Mouse (Mus musculus): ENCODE data around the gene Fam151a.
"Not testable (repeated sequence)": the region's sequence is repeated elsewhere in the genome, so short reads cannot be mapped to it uniquely, and the experiment has no call there.

The Fam151a gene

DNA sequence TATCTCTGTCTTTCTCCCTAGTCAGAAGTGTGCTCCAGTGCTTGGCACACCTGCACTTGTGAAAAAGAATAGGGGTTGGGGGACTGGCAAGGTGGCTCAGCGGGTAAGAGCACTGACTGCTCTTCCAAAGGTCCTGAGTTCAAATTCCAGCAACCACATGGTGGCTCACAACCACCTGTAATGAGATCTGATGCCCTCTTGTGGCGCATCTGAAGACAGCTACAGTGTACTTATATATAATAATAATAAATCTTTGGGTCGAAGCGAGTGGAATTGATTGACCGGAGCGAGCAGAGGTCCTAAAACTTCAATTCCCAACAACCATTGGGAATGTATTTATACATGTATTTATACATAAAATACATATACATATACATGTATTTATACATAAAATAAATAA lies 42.1 kb downstream of the Fam151a start:
- not testable (repeated sequence) for DNase-seq (ENCODE audit: low read depth in 2 of 2, low spot score in 2 of 2)

DNA sequence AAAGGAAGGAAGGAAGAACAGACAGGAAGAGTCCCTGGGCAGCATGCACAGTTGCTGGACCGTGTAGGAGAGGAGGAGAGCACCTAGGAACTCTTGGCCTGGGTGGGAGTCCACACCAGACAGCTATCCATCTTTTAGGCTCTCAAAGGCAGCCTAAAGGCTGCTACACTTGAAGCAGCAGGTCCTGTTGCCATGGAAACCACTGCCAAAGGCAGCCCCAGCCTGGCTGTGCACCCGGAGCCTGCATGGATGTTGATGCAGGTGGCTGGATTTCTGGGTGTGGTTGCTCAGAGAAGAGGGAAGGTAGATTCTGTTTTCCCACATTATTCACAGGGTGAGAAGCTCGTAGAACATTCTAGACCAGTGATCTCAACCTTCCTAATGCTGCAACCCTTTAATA lies 43.3 kb downstream of the Fam151a start:
- no peak for DNase-seq (ENCODE audit: low read depth in 2 of 2, low spot score in 2 of 2)

DNA sequence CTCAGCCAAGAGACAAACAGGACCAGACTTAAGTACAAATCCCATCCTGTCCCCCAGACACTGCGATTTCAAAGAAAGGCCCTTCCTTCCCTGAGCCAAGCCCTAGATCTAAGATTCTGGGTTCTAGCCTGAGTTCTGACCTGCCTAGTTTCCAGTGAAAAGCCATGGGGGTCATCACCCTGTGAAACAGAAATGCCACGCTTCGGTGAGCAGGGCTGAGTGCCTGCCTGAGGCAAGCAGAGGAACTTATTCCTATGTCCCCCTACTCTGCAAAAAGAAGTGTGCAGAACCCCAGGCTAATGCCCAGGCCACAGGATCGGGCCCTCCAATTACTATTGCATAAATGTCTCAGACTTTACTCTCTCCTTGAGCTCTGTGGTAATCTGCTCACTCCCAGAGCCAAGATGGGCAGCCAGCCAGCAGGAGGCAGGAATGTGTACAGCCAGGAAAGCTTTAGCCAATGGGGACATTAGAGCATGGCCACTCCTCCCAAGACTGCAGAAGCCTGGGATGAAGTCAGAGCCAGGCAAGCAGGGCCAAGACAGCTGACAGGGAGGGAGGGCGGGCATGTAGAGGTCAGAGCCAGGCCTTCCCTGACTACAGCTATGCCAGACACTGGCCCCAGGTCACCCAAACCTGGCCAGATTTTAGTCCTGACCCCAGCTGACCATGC lies 44.6 kb downstream of the Fam151a start:
- no peak for DNase-seq (ENCODE audit: low read depth in 2 of 2, low spot score in 2 of 2)

DNA sequence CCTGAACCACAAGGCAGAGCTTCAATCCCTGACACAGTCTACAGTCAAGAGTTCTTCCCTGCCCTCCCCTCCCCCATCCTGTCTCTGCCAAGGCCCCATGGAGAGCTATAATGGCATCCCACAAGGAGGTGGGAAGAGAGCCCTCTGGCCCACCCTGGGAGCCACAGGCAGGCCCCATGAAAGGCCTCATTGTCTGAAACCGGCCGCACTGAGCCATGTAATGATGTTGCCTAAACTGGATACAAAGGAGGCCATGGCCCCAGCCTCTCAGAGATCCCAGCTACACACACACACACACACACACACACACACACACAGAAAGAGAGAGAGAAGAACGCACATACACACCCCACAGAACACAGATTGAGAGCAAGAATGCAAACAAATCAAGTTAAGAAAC lies 46.4 kb downstream of the Fam151a start:
- DNase-seq (ENCODE audit: low read depth in 2 of 2, low spot score in 2 of 2): no peak

- no peak for DNase-seq (ENCODE audit: low read depth in 2 of 2, low spot score in 2 of 2)
Observed at GRCm38 (mm10) chr4:106783137-106783536, 49.4 kb downstream of the Fam151a start.

DNA sequence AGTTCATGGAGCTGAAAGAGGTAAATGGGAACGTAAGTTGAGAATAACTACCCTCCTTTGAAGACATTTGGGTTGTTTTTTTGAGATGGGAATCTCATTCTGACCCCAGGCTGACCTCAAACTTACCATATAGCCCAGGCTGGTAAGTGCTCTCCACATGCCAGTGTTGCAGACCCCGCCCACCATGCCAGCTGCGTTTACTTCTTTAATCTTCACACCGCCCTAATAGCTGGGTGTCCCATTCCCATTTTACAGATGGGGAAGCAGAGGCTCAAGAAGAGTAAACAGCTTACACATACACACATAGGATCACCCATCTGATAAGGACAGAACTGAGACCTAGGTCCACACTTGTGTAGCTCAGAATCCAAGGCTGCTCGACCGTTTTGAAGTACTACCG lies 51.1 kb downstream of the Fam151a start:
- no peak for DNase-seq (ENCODE audit: low read depth in 2 of 2, low spot score in 2 of 2)

DNA sequence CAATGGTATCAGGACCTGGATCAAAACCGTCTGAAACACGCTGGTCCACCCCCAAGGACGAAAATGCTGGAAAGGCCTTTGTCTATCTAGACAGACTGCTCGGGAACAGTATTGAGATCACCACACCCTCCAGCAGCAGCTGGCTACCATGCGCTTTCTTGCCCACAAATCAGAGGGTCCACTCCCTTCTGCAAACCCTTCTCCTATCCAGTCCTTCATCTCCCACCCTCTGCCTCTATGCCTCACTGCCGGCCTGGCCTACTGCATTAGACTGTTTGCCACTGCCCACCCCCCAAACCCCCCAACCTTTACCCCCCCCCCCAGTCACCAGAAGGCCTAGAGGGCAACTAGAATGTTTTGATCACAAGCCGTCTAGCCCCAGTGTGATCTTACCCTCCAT lies 51.7 kb downstream of the Fam151a start:
- DNase-seq (ENCODE audit: low read depth in 2 of 2, low spot score in 2 of 2): no peak

- DNase-seq (ENCODE audit: low read depth in 2 of 2, low spot score in 2 of 2): no peak
Observed at GRCm38 (mm10) chr4:106785753-106786540, 52.3 kb downstream of the Fam151a start.

DNA sequence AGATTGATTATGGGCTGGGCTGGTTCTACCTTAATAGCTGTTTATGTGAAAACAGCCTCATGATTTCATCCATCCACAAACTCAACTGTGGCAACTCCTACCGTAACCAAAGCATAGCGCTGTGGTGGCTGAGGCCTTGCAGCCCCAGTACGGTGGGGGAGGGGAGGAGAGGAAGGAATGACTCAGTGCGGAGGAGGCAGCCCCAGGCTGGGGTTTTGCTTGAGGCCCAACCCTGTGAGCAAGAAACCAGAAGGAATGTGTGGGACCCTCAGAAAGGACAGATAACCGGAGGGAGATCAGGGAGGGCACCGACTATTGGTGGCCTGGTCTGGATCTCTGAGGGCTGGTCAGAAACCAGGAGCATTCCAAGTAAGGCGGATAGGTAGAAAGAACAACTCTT lies 54.1 kb downstream of the Fam151a start:
- peak in 1 of 2 experiments; percentile 47 for DNase-seq (ENCODE audit: low read depth in 2 of 2, low spot score in 2 of 2)

GRCm38 (mm10) chr4:106788627-106789026 lies 54.9 kb downstream of the Fam151a start:
- DNase-seq (ENCODE audit: low read depth in 2 of 2, low spot score in 2 of 2): no peak

DNA sequence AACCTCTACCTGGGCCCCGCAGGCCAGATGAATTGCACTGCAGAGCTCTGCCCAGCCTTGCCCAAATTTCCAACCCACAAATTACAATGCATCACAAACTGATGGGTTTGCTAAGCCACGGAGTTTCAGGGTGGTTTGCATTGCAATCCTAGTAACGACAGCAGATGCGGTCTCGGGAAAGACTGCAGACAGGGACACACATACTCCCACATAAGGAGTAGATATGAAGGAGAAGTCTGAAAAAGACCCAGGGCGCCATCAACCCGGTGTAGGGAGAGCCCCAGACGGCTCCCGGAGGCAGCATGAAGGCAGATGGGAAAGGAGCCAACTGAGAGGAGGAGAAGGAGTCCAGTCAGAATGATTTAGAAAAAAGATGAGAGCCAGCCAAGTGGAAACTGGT lies 56.0 kb downstream of the Fam151a start:
- DNase-seq (ENCODE audit: low read depth in 2 of 2, low spot score in 2 of 2): no peak

DNA sequence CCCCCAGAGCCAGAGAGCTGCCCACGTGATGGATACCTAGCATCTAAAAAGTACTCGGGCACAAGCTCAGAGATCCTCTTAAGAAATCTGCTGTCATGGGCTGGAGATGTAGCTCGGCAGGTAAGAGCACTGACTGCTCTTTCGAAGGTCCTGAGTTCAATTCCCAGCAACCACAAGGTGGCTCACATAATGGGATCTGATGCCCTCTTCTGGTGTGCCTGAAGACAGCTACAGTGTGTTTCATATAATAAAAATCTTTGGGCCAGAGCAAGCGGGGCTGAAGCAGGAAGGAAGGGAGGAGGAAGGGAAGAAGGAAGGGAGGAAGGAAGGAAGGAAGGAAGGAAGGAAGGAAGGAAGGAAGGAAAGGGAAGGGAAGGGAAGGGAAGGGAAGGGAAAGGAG lies 56.5 kb downstream of the Fam151a start:
- not testable (repeated sequence) for DNase-seq (ENCODE audit: low read depth in 2 of 2, low spot score in 2 of 2)

DNA sequence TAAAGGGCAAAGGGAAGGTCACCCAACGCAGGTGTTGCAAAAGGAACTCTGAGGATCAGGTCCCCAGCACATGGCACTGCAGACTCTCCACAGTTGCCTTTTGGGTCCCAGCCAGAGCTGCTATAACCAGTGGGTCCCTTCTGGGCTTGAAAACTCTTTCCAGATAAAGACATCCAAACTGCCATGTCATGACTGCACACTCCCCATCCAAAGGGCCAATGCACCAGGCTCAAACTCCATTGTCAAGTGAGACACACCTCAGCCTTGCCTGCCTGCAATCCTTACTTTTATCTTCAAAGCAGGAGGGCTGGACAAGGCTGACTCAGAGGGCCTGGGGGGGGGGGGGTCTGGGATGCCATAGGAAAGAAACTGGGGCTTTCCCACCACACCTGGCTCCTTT lies 57.2 kb downstream of the Fam151a start:
- DNase-seq (ENCODE audit: low read depth in 2 of 2, low spot score in 2 of 2): no peak

DNA sequence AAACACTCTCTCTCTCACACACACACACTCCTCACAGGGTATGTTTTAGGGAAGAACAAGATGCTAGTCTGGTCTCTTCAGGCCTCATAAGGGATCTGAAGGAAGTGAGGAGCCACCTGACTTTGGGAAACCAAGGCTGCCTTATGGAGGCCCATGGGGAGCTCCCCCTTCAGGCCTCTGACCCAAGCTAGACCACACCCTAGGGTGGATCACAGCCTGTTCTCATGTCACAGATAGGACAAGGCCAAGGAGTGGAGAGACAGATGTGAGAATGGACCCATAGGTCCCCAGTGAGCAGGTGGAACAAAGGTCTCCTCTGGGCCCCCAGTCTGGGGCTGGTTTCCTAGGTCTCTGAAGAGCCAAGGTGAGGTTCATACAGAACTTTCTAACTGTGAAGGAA lies 58.6 kb downstream of the Fam151a start:
- DNase-seq (ENCODE audit: low read depth in 2 of 2, low spot score in 2 of 2): no peak

DNA sequence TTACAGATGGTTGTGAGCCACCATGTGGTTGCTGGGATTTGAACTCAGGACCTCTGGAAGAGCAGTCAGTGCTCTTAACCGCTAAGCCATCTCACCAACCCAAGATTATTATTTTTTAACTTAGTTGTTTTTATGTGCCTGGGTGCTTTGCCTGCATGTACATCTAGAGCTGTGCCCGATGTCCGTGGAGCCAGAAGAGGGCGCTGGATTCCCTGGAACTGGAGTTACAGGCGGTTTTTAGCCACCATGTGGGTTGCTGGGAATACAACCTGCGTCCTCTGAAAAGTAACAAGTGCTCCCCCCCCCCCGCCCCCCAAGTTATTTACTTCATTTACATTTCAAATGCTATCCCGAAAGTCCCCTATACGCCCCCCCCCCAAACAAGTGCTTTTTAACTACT lies 60.1 kb downstream of the Fam151a start:
- DNase-seq (ENCODE audit: low read depth in 2 of 2, low spot score in 2 of 2): not testable (repeated sequence)

DNA sequence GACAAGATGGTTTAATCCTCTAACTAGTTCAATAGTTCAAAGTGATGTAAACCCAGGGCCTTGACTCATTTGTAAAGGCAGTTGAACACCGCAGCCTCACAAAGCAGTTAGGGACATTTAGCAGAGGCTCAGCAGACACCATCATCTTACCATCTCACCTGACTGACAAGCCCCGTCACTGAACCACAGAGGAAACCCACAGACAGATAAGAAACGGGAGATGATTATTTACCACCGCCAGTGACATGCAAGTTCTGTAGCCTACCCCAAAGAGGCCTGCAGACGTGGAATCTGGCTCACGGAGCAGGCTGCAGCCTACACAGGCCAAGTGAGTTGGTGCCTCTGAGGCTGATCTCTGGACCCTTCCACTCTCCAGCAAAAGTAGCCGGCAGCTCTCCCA lies 60.6 kb downstream of the Fam151a start:
- peak; percentile 61 to 73 for DNase-seq (ENCODE audit: low read depth in 2 of 2, low spot score in 2 of 2)

GRCm38 (mm10) chr4:106795289-106795688 lies 61.6 kb downstream of the Fam151a start:
- DNase-seq (ENCODE audit: low read depth in 2 of 2, low spot score in 2 of 2): no peak

Data from CD8-positive naive resting alpha-beta T cell, adult 2 months (primary cell).